Mouse (Mus musculus): ENCODE measurements at regions not wholly inside any gene's neighbourhood (a gene's known extent, or its start where the extent isn't known, plus 50 kb on each side); places are given as distances from the start of the nearest gene placed in this dataset.

DNA sequence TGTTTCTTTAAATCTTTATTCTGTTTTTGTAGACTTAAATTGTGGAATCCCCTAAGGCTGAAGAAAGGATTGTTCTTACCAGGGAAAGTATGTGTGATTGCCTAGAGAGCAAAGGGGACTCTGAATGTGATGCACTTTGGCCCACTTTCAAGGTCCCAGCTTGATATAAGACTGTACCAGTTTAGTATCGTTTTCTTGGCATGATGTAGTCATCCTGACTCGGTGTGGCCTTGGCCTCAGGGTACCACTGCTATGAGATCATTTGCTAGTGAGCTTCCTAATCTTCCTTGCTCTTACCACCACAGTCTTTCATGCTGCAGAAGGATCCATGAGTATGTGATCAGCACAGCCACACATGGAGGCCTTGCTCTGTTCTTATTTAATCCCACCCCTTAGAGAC, 302.2 kb downstream of the Ostf1 start:
- DNase-seq = no peak
- H3K4me1 ChIP-seq (ENCODE audit: insufficient read depth) = no peaks in the 10 kb centered on the region
- no peaks in the 10 kb centered on the region for H3K36me3 ChIP-seq (ENCODE audit: insufficient read depth)
- 72% methylated on average over 2 of the region's 2 CpGs for WGBS
- H3K9me3 ChIP-seq (ENCODE audit: low read length) = no peaks in the 10 kb centered on the region
- H3K4me3 ChIP-seq (ENCODE audit: low read depth, low read length) = no peak overlapping the region
- H3K27ac ChIP-seq (ENCODE audit: low read depth, low read length) = no peak overlapping the region
- no peak for ATAC-seq
- H3K9ac ChIP-seq = no peak overlapping the region
- TF ChIP-seq CTCF (IDR thresholded peaks at IDR 0.05; ENCODE audit: low read depth) = no peak
- H3K4me2 ChIP-seq (ENCODE audit: low read depth) = no peak overlapping the region
- H3K27me3 ChIP-seq (ENCODE audit: insufficient read depth, low read length) = no peaks in the 10 kb centered on the region

DNA sequence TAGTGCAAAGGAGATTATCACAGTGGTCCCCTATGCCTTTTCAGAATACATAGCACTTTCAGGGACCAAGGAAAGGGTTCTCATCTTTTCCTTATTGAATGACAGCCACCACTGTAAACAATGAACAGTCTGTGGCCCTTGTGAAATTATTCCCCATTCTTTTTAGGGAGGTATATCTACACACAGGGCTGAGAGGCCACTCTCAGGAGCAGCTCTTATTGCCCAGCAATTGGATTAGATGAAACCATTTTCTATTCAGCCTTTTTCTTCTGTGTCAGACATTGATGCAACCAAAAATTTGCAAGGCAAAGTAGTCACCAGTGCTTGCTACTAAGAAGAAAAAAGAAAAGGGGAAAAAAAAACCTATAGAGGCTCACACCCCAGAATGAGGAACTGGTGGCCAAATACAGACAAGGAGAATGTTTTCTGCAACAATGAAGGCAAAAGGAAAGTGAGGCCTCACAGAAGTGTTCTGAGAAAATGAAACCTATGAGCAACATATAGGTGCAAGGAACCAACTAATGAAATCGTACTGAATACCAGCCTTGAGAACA, 313.2 kb downstream of the Ostf1 start:
- ATAC-seq = no peak
- H3K4me1 ChIP-seq (ENCODE audit: insufficient read depth) = no peaks in the 10 kb centered on the region
- TF ChIP-seq CTCF (IDR thresholded peaks at IDR 0.05; ENCODE audit: low read depth) = no peak

GRCm38 (mm10) chr19:18273415-18273814, 358.2 kb downstream of the Ostf1 start:
- Histone ChIP-seq H3K27me3 (ENCODE audit: insufficient read depth, low read length) (no peaks in the 10 kb centered on the region), H3K36me3 (ENCODE audit: insufficient read depth) (no peaks in the 10 kb centered on the region), H3K4me3 (ENCODE audit: low read depth, low read length) (no peak overlapping the region), H3K9ac (no peak overlapping the region), H3K4me2 (ENCODE audit: low read depth) (no peak overlapping the region), H3K4me1 (ENCODE audit: insufficient read depth) (no peaks in the 10 kb centered on the region), H3K27ac (ENCODE audit: low read depth, low read length) (no peak overlapping the region), H3K9me3 (ENCODE audit: low read length) (no peaks in the 10 kb centered on the region)
- WGBS = 83% methylated on average over 1 of the region's 1 CpGs
- DNase-seq (no peak), ATAC-seq (no peak)
- TF ChIP-seq CTCF (IDR thresholded peaks at IDR 0.05; ENCODE audit: low read depth) = no peak

More for the DNA sequence above, 313.2 kb downstream of the Ostf1 start:
- Histone ChIP-seq H3K36me3 (ENCODE audit: insufficient read depth) (no peaks in the 10 kb centered on the region), H3K4me2 (ENCODE audit: low read depth) (no peak overlapping the region), H3K9ac (no peak overlapping the region), H3K4me3 (ENCODE audit: low read depth, low read length) (no peak overlapping the region), H3K27ac (ENCODE audit: low read depth, low read length) (no peak overlapping the region), H3K27me3 (ENCODE audit: insufficient read depth, low read length) (no peaks in the 10 kb centered on the region), H3K9me3 (ENCODE audit: low read length) (no peaks in the 10 kb centered on the region)
- 51% methylated on average over 1 of the region's 1 CpGs for WGBS
- DNase-seq = no peak

- DNase-seq (no peak), ATAC-seq (0 out of 2 replicates have a peak, but pooled peaks have one; percentile 20)
- H3K4me1 ChIP-seq (ENCODE audit: insufficient read depth) = no peaks in the 10 kb centered on the region
- 60% methylated on average over 14 of the region's 14 CpGs for WGBS
- H3K4me2 ChIP-seq (ENCODE audit: low read depth) = peak overlapping the region; percentile 35
- H3K9ac ChIP-seq = no peak overlapping the region
- H3K9me3 ChIP-seq (ENCODE audit: low read length) = no peaks in the 10 kb centered on the region
- H3K27me3 ChIP-seq (ENCODE audit: insufficient read depth, low read length) = no peaks in the 10 kb centered on the region
- no peak for TF ChIP-seq CTCF (IDR thresholded peaks at IDR 0.05; ENCODE audit: low read depth)
- no peaks in the 10 kb centered on the region for H3K36me3 ChIP-seq (ENCODE audit: insufficient read depth)
- H3K4me3 ChIP-seq (ENCODE audit: low read depth, low read length) = peak overlapping the region; percentile 5; the same call in 1 of the 2 replicates
- no peak overlapping the region for H3K27ac ChIP-seq (ENCODE audit: low read depth, low read length)
Measured at GRCm38 (mm10) chr19:18255074-18255684, 376.4 kb downstream of the Ostf1 start.

- no peak overlapping the region for H3K27ac ChIP-seq (ENCODE audit: low read depth, low read length)
- ATAC-seq = no peak
- H3K4me2 ChIP-seq (ENCODE audit: low read depth) = no peak overlapping the region
- no peak for TF ChIP-seq CTCF (IDR thresholded peaks at IDR 0.05; ENCODE audit: low read depth)
- no peak overlapping the region for H3K9ac ChIP-seq
- WGBS = 52% methylated on average over 4 of the region's 4 CpGs
- no peak for DNase-seq
- no peaks in the 10 kb centered on the region for H3K27me3 ChIP-seq (ENCODE audit: insufficient read depth, low read length)
- H3K4me1 ChIP-seq (ENCODE audit: insufficient read depth) = no peaks in the 10 kb centered on the region
- H3K36me3 ChIP-seq (ENCODE audit: insufficient read depth) = no peaks in the 10 kb centered on the region
- no peak overlapping the region for H3K4me3 ChIP-seq (ENCODE audit: low read depth, low read length)
- H3K9me3 ChIP-seq (ENCODE audit: low read length) = no peaks in the 10 kb centered on the region
Measured at GRCm38 (mm10) chr19:18253333-18253732, 378.3 kb downstream of the Ostf1 start.
